Mouse (Mus musculus) regulatory T cell (primary cell): ENCODE measurements around the gene Gadd45a.
"Not testable (repeated sequence)": the region's sequence is repeated elsewhere in the genome, so short reads cannot be mapped to it uniquely, and the experiment has no call there.

ENCODE experiments used
- in situ Hi-C: fragments of 300-600 bp; cut with MboI, MseI; formaldehyde crosslinking; loops from one replicate; pipeline ENCODE4 v1.15.1; 2025; ENCODE audit warnings: high pct_unique_total_duplicates

The Gadd45a gene

GRCm38 (mm10) chr6:67048880-67049694, 11.8 kb upstream of the Gadd45a start:
- in situ Hi-C loops, result no loop called here

DNA sequence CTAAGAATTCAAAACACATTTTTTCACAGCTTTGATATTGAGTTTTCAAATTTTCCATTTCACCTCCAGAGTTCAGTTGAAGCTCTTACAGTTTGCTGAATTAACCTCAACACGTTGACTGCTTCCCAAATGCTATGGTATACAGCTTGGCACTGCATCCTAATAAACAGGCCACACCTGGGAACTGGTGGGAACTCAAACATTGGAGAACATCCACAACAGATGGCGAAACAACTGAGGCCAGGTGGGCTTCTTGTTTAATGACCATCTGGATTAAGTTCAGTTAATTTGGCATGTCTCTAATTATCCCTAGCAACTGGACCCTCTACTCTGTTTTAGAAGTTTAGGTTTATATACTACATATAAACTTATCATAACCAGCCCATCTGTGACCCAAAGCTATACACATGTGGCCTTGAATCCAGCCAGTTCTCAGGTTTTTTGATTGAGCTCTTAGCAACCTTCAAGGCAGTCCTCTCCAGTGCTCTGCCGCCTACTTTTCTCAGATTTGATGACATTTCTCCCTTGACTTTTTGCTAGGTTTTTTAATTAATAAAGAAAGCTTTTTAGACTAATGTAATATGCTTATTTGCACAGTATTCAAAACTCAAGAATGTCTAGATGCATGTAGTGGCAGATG, 10.9 kb upstream of the Gadd45a start:
- in situ Hi-C loops, result no loop called here

- in situ Hi-C loops, result no loop called here
Measured at GRCm38 (mm10) chr6:67046937-67047336, 9.7 kb upstream of the Gadd45a start.

GRCm38 (mm10) chr6:67045424-67045823, 8.2 kb upstream of the Gadd45a start:
- in situ Hi-C loops, result no loop called here

GRCm38 (mm10) chr6:67040904-67041410, 3.7 kb upstream of the Gadd45a start:
- in situ Hi-C loops, result no loop called here

DNA sequence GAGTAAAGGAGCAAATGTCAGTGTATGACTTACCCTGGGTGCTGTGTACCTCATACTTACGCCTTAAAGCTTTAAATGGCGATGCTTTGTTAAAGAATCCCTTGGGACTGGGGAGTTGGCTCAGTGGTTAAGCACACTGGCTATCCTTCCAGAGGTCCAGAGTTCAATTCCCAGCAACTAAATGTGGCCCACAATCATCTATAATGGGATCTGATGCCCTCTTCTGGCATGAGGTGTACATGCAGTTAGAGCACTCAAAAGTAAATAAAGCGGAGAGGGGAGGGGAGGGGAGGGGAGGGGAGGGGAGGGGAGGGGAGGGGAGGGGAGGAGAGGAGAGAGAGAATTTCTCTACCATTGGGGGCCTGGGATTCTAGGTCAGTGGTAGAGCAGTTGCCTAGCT, 1.7 kb upstream of the Gadd45a start:
- in situ Hi-C loops, result loop anchor here (5.0 kb wide), 1 partner anchor 118 kb away; no protein-coding TSS in a partner anchor

- in situ Hi-C loops, result loop anchor here (5.0 kb wide), 1 partner anchor 121 kb away; no protein-coding TSS in a partner anchor
Measured at GRCm38 (mm10) chr6:67036356-67036811, 873 bp downstream of the Gadd45a start.

- in situ Hi-C loops, result loop anchor here (5.0 kb wide), 1 partner anchor 122 kb away; no protein-coding TSS in a partner anchor
Measured at GRCm38 (mm10) chr6:67035388-67036299, 1.6 kb downstream of the Gadd45a start.

- in situ Hi-C loops, result loop anchor here (5.0 kb wide), 1 partner anchor 123 kb away; no protein-coding TSS in a partner anchor
Measured at GRCm38 (mm10) chr6:67034331-67035130, 2.7 kb downstream of the Gadd45a start.

DNA sequence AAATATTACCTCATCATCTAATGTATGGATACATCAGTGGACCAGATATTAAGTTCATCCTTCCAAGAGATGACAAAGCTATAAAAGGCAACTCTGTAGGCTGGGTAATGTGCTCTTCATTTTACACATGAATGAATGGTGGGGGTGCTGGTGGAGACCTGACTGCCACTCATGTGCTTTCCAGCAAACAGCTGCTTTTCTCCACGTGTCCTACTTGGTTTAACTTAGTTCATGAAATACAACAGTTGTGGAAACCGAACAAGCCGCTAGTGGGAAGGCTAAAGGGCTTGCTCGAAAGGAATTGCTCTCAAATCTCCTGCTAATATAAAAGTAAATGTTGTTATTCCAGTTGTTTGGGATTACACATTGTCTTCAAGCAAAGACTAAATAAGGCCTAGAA, 3.7 kb downstream of the Gadd45a start:
- in situ Hi-C loops, result no loop called here

DNA sequence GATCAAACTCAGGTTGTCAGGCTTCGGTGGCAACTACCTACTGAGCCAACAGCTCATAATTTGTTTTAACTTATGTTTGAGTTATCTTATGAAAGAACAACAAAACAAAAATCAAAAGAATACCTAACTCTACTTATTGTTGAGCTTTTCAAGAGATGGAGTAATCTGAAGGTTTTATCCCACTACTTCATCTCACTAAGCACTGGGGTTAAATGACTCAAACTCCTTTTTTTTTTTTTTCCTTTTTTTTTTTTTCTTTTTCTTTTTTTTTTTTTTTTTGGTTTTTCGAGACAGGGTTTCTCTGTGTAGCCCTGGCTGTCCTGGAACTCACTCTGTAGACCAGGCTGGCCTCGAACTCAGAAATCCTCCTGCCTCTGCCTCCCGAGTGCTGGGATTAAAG, 4.3 kb downstream of the Gadd45a start:
- in situ Hi-C loops, result not testable (repeated sequence)

DNA sequence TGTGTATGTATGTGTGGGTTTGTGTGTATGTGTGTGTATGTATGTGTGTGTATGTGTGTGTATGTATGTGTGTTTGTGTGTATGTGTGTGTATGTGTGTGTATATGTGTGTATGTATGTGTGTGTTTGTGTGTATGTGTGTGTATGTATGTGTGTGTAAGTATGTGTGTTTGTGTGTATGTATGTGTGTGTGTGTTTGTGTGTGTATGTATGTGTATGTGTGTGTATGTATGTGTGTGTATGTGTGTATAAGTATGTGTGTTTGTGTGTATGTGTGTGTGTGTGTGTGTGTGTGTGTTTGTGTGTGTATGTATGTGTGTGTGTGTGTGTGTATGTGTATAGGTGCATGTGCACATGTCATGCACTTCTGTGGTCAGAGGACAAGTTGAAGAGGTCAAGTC, 4.7 kb downstream of the Gadd45a start:
- in situ Hi-C loops, result not testable (repeated sequence)

- in situ Hi-C loops, result no loop called here
Measured at GRCm38 (mm10) chr6:67030846-67031245, 6.4 kb downstream of the Gadd45a start.

DNA sequence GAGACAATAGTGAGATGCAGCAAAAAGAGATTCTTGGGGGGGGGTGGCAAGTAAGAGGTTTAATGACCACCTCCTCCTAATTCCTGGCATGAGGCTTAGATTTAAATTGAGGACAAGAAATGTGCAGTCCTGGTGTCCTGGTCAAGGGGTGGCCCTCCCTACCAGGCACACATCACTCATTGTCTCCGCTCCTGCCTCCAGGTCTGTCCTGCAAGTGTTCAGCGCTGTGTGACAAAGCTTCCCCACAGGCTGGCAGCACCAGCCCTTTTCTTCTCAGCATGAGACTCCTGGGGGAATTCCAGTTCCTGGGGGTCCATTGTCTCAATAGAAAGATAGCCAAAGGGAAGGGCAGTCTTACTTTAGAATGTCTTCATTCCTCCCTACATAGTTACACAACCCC, 6.8 kb downstream of the Gadd45a start:
- in situ Hi-C loops, result no loop called here

GRCm38 (mm10) chr6:67029987-67030386, 7.3 kb downstream of the Gadd45a start:
- in situ Hi-C loops, result loop anchor here (5.0 kb wide), 1 partner anchor 97 kb away; no protein-coding TSS in a partner anchor

- in situ Hi-C loops, result loop anchor here (5.0 kb wide), 1 partner anchor 98 kb away; no protein-coding TSS in a partner anchor
Measured at GRCm38 (mm10) chr6:67029312-67029950, 7.8 kb downstream of the Gadd45a start.

DNA sequence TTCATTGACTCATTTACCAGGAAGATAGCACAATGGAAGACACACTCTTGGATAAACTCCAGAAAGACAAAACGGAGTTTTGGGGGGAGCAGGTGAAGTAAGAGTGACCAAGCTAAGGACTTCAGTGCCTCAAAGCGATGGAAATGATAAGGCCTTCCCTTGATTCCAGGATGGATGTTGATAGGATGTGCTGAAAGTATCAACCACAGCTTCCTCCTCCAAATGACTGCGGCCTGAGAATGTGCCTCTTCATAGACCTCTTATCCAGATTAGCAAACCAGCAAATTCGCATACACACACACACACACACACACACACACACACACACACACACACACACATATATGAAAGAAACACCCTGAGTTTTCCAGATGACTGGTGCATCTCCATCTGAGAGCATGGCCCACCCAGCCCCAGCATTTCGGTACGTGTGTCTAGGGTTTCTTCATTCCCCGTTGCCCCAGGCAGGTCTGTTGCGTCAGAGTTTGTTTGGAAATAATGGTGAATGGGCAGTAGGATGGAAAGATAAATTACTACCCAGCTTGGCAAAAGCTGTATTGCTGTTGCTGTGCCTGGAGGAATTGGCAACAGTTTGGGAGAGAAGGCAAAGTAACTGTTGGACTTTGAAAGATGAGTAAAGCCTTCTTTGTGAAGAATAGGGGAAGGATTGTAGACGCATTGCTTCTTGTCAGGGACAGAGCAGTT, 9.7 kb downstream of the Gadd45a start:
- in situ Hi-C loops, result loop anchor here (5.0 kb wide), 1 partner anchor 100 kb away; no protein-coding TSS in a partner anchor

- in situ Hi-C loops, result loop anchor here (5.0 kb wide), 1 partner anchor 101 kb away; no protein-coding TSS in a partner anchor
Measured at GRCm38 (mm10) chr6:67026661-67027060, 10.6 kb downstream of the Gadd45a start.

GRCm38 (mm10) chr6:67023729-67024128, 13.5 kb downstream of the Gadd45a start:
- in situ Hi-C loops, result loop anchor here (5.0 kb wide), 1 partner anchor 61 kb away; no protein-coding TSS in a partner anchor
